Mouse (Mus musculus) 416B (cell line): ENCODE data around the gene Dyrk1b.
"Not testable (repeated sequence)": the region's sequence is repeated elsewhere in the genome, so short reads cannot be mapped to it uniquely, and the experiment has no call there.

Experiments
- DNase-seq: peaks from one replicate; pipeline ENCODE4 v3.0.0; 2011; ENCODE audit warnings: low read depth

Gene Dyrk1b

DNA sequence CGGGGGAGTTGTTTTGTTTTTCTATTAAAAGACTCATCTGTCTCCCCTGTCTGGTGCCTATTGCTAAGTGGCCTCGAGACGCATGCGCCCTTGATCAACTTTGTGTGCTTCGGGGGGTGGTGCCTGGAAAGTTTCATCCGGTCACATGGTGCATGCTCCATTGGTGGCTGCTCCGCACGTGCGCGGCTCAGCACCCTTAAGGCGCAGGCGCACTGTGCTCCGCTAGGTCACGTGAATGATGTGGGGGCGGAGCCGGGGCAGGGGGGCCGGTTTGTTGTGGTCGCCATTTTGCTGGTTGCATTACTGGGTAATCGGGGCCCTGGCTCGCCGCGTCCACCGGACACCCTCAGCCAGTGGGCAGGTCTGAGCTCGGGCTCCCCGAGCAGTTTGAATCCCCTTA lies at the start of gene Dyrk1b:
Dyrk1b (plus strand) TSS at position 242 of the 400 bp plus-strand sequence.
- no peak for DNase-seq

DNA sequence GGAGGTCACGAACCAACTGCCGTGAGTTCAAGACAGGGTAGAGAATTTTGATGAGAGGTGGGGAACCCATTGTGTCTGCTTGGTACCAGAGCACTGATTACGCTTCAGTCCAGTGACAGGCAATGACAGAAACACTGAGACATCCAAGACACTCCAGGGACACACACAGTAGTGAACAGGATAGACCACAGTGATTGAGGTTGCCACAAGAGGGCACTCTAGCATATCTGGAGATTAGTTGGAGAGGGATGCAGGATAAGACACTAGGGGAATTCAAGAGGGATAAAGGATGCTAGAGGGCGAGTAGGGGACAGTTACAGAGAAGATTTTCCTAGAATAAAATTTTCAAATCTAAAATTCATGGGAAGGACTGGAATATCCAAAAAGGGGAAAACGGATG lies 41.7 kb upstream of the Dyrk1b start:
- DNase-seq, result peak; percentile 54

DNA sequence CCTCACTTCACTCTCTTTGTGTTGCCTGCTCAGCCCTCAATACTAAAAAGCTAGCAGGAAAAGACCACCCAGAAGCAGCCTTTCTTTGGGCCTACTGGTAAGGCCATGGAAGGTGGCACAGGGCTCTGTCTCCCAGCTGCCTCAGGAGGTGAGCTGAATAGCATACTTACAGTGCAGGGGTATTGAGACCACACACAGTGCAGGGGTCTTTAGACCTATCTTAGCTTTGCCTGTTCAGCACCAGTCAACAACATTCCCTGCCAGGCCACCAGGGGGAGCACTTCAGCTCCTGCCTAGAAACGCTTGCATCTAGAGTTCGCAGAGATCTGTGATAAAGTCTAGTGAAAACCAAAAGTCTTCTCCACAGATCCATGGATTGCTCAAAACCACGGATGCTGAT lies 31.0 kb upstream of the Dyrk1b start:
- DNase-seq, result peak; percentile 63

DNA sequence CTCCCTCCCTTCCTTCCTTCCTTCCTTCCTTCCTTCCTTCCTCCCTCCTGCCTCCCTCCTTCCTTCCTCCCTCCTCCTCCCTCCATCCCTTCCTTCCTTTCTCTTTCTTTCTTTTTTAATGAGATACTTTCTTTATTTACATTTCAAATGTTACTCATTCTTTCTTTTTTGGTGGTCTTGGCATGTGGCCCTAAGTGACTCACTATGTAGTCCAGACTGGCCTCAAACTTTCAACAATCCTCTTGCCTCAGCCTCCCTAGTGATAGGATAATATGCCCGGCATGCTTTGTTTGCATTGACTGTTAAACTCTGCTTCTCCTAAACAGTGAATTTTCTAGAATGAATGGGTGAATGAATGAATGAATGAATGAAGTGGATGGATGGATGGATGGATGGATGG lies 29.4 kb upstream of the Dyrk1b start:
- DNase-seq, result no peak

DNA sequence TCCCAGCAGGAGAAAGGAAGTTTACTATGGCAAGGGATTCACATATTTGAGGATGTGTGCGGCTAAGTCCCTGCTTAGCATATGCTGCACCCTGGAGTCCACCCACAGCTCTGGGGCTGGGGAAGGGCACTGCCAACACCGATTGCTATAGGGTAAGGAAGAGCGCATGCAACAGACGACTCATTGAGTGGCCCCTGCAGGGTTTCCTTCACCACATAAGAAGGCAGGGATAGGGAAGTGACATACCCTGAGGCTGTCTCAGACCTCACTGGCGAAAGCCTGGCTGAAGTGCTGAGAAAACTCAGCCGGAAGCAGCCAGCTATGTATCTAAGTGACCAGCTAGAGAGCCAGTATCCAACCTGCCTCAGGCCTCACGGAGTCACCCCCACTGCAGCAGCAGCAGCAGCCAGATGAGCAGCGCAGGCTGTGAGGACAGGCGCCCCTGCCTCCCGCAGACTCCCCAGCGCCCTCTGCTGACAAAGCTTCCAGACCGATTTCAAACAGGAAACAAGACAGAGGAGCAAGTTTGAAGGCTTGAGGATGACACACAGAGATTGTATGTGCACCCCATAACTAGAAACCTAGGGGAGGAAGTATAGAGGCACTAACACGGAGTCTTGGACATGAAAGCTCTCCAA lies 27.6 kb upstream of the Dyrk1b start:
- peak; percentile 50 for DNase-seq

DNA sequence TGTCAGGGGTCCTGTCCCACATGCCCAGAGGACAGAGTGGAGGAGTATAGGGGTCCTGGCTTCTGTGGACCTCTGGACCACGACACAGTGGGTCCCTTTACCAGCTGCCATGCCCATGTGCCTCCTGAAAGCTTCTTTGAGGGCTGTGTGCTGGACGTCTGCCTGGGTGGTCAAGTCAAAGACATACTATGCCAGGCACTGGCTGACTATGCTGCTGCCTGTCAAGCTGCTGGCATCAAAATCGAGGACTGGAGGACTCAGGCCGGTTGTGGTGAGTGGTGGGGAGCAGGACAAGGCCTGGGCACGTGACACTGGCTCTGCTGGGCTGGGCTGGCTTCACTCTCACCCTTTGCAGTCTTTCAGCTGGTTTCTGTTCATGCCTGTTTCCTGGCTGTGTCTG lies 25.7 kb upstream of the Dyrk1b start:
- DNase-seq, result not testable (repeated sequence)

DNA sequence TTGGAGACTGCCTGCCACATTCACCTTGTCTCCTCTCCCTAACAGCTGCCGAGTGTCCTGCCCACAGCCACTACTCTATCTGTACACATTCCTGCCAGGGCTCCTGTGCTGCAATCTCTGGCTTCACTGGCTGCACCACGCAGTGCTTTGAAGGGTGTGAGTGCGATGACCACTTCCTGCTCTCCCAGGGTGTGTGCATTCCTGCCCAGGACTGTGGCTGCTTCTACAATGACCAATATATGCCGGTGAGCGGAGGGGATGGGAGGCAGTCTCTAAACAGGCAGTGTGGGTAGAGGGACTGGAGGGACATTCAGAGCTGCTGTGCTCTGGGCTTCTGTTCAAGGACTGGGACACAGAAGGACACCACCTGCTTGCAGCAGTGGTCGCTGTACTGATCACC lies 20.0 kb upstream of the Dyrk1b start:
- no peak for DNase-seq

DNA sequence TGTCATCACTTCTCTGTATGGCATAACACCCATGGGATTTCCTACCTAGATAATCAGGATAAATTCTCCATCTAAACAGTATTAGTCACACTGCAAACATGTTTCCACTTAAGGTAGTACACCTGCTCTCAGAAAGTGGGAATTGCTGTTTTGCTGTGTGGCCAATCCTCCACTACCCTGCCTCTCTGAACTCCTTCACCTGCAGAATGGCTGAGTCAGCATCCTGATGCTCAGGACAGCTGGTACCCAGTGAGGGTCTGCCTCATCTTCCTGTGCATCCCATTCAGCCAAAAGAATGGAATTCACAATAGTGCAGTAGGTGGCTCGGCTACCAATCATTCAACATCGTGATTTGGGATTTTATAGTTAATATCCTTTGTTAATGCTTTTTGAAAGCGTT lies 19.4 kb upstream of the Dyrk1b start:
- no peak for DNase-seq

DNA sequence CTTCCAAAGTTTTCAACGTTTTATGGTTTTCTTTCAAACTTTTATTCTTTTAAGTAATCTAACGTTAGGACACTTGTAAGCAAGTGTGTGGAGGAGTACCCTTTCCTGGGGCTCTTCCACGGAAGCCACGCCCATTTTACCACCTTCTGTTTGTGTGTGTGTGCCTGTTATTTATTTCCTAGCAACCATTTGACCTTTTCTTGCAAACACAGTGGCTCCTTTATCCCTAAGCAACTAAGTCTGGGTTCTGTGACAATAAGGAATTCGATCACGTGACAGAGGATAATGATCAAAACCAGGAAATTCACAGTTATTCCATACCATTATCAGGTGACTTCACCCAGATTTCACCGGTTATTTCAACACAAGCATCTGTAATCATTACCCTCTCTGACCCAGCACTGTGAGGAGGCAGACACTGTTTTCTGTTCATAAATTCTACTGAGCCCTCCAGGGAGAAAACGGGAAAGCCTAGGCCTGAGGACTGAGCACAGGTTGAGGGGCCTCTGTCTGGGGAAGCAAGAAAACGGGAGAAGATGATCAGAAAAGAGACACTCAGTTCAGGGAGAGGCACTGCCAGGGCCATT lies 18.0 kb upstream of the Dyrk1b start:
- DNase-seq, result no peak

DNA sequence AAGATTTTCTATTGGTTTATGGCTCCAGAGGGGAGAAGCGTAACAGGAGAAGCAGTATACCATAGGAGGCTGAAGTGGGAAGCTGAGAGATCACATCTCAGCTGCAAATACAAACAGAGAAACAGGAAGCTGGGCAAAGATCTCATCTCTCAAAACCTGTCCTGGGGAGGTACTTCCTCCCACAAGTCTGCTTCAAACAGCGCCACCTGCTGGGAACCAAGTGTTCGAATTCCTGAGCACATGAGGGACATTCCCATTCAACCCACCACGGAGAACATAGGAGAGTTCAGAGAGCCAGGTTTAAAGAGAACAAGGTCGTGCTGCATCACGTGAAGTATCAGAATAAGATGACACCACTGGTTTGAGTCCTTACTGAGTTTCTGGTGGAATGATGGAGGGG lies 13.9 kb upstream of the Dyrk1b start:
- DNase-seq, result peak; percentile 28

DNA sequence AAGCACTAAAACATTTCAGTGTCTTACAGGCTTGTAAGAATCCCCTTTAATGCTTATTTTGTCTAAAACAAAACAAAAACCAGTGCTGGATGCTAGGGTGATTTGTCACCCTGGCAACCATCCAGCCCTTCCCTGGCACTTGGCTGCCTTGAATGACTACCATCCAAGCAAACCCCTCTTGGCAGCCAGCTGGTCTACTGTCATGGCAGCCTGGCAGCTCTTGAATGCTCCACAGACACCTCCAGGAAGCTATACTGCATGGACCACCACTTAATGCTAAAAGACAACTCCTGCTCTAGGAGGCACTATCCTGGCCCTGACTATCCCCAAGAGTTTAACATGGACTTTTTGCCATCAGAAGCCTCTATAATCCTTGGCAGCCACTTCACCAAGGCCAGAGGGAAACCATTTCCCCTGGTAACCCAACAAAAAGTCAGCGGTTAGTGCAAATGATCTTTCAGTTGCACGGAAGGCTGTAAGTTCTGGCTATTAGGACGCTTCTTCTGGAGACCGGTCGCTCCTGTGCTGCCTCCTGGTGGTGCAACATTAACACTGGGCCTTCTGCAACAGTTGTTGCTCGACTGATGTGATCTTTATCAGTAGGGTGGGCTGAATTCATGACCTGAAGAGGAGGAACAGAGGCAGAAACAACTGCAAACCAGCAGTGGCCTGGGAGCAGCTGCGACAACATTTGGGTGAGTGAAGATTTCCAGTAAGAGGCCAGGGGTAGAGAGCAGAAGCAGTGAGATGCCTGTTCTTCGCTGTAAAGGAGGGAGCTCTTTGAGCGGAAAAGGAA lies 10.8 kb upstream of the Dyrk1b start:
- DNase-seq, result peak; percentile 93

DNA sequence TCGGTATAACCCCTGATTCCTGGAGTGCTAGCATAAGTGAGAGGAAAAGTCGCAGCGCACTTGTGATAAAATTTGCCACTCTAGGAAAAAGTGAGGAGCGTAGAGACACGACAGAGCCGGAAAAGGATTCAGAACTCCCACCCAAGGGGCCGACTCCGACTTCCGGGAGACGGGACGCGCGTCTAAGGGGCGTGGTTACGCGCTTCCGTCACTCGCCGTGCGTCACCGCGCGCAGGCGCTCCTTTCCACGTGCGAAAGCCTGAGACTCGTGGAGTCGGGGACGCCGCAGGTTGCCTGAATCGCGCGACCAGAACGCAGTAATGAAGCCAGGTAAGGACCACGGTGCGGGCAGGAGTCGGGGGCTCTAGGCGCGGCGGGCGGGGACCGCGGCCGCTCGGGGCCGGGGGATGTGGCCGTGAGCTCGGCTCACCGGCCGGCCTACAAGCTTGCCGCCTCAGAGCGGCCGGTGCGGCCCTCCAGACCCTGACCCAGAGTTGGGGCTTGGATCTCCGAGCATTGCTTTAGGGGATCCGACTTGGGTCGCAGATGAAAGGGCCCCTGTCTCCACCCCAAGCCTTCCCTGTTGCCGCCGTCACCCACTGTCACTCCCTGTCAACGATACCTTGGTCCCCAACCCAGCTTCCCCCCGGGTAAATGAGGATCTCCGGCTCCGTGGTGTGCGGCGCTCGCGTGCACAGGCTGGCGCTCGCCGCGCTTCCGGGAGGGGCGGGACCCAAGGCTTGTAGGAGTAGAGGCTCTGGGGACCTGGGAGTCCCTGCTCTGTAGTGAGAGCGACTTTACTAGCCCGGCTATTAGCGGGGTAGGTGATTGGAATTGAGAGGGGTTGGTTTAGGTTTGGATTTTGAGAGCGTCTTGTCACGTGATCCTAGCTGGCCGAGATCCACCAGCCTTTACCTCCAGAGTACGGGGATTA lies 9.5 kb upstream of the Dyrk1b start, which contains the start of gene Fbl:
Fbl (plus strand) TSS at position 222 of the 934 bp plus-strand sequence.
- DNase-seq, result peak; percentile 94

DNA sequence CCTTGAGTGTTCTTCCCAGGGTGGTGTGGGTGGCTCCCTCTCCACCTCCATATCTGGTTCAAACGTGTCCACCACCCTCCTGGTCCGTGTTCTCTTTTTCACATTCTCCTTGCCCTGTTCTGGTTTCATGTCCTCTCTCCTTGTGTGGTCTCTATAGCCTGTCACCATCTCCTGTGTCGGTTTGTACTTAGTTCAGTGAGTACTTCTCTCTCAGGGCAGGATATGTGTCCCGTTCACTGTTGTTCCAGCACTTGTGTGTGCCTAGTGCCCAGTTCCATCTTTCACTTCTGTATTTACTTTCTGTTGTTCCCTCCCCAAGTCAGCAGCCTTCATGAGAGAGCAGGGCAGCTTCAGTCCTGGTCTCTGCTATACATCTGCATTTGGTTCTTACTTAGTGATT lies 3.9 kb upstream of the Dyrk1b start:
- DNase-seq, result no peak

DNA sequence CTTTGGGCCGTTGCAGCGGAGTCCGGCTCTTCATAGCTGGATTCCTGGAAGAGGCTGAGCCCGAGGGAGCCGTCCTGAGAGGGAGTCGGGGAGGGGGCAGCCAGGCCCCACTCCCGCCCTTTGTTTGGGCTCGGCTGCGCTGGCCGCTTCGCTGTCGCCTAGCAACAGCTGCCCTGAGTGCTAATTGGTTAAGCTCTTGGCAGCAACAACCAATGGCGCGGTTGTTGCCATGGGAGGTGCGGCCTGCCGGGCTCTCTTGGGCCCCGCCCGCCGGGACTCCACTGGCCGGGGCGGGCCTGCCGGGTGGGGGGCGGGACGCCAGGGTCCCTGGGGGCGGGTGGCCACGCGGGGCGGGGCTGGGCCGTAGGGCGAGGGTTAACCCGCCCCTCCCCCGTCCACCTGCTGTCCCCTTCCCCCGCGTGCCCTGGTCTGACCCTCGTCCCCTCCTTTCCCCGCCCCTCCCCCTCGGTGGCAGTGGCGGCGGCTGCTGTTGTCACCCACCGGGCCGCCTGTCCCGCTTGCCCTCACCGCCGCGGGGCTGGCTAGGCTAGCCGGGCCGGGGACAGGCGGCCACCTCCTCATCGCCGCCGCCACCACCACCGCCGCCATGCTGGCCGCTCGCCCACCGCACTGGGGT lies 590 bp downstream of the Dyrk1b start:
- no peak for DNase-seq

DNA sequence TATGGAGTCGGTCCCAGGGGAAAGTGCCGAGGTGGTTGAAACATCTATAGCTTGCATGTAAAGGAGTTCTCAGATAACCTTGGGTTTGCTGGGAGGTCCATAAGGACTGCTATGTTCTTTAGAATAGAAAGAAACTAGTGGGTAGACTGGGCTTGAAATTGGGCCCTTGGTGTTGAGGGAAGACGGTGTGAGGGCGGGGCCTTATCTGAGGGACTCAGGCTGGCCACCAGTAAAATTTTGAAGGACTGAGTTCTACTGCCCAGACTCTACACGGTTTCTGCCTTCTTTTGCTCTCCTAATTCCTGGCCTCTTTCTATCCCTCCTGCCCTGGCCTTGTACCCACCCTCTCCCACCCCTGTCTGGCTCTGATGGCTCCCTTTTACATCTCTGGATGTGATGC lies 1.6 kb downstream of the Dyrk1b start:
- no peak for DNase-seq

DNA sequence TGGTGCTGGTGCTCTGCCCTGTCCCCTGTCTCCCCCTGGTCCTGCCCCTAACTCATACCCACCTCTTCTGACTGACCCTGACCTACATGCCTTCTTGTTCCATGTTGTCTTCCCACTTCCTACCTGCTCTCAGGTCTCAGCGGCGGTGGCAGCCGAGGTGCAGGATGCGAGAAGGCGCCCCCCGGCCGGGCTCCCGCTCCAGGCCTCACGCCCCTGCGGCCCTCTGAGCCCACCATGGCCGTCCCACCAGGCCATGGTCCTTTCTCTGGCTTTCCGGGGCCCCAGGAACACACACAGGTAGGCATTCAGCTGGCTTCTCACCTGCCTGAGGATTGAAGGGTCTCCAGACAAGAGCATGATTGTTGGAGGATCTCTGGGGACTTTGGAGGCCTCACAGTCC lies 2.1 kb downstream of the Dyrk1b start:
- no peak for DNase-seq

DNA sequence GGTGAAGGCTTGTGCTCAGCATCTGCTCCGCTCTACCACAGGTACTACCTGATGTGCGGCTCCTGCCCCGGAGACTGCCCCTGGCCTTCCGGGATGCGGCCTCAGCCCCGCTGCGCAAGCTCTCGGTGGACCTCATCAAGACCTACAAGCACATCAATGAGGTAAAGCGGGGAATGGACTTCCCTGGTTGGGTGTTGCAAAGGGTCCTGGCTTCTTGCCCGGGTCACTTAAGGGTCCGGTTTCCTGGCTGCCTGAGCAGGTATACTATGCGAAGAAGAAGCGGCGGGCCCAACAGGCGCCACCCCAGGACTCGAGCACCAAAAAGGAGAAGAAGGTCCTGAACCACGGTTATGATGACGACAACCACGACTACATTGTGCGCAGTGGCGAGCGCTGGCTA lies 3.1 kb downstream of the Dyrk1b start:
- no peak for DNase-seq

DNA sequence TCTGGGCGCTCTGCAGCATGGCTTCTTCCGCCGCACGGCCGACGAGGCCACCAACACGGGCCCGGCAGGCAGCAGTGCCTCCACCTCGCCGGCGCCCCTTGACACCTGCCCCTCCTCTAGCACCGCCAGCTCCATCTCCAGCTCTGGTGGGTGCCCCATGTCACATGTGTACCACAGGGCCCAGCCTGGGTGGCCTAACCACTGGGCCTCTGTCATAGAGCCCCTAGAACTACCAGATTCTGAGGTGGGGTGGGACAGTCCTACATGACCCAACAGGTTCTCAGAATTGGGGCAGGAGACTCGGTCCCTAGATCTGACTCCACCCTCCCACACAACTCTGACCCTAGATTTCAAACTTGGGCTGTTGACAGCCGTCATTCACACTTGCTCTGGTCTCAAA lies 6.6 kb downstream of the Dyrk1b start:
- no peak for DNase-seq

DNA sequence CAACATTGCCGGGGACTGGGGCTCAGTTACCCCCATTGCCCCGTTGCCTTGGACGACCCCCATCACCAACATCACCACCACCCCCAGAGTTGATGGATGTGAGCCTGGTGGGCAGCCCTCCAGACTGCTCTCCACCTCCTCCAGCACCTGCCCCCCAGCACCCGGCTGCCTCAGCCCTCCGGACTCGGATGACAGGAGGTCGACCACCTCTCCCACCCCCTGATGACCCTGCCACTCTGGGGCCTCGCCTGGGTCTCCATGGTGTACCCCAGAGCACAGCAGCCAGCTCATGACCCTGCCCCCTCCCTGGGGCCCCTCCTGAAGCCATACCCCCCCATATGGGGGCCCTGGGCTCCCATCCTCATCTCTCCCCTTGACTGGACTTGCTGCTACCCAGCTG lies 7.4 kb downstream of the Dyrk1b start:
- no peak for DNase-seq

DNA sequence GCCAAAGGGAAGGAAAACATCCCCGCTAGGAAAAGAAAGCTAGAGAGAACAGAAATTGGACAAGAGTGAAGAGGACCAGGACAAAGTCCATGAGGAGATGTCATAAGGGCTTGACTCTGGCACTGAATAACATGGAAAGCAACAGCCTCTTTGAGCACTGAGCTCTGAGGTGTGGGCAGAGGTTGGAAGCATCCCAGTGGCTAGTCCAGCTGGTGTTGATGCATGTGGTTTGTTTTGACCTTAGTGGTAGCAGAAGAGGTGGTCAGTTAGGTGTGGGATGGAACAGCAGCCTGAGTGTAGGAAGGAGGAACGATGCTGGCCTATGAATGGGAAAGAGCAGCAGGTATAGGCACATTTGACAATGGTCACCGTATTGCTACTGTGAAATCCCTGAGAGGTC lies 12.2 kb downstream of the Dyrk1b start:
- no peak for DNase-seq

DNA sequence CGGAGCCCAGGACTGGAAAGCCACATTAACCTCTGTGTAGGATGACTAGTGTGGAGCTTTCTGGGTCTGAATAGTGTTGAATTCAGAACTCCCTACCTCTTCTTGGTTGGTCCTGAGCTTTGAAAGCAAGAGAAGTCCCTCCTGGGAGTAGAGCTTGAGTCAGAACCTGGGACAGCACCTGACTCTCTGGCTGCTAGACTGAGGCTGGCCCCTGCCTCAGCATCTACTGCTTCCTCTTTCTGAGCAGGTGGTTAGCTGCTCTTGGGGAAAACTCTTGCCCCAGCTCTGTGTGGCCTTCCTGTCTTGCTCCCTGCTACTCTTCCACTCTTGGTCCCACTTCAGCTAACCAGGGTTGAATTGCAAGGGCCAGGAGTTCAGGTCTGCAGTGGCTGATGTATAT lies 12.6 kb downstream of the Dyrk1b start:
- peak; percentile 43 for DNase-seq
